Mouse (Mus musculus): ENCODE measurements around the gene Plxnd1. TPM values are rescaled to one million over a fixed set of nuclear protein-coding genes. Genes with fewer than 3 reads are reported as not detected.

Plxnd1 gene
- total RNA-seq, 2 experiments from 2014 or later, result 127 to 131 TPM

- TF ChIP-seq CTCF (IDR thresholded peaks at IDR 0.05), result no peak
Measured at GRCm38 (mm10) chr6:116009426-116009825, 14.6 kb upstream of the Plxnd1 start.

GRCm38 (mm10) chr6:116007561-116008173 lies 12.9 kb upstream of the Plxnd1 start:
- intact Hi-C loops (cut with DNase I), result loop anchor here (1.0 to 5.0 kb wide), 2 partner anchors 106 to 200 kb away; partner anchors contain the start of gene Washc2
- Histone ChIP-seq H3K4me3 (no peak overlapping the region), H3K27ac (no peak overlapping the region)
- DNase-seq (ENCODE audit: extremely low spot score in 1 of 2, low spot score in 2 of 2), result peak; percentile 59 to 76
- peak; percentile 85 for TF ChIP-seq CTCF (IDR thresholded peaks at IDR 0.05)

More at GRCm38 (mm10) chr6:116009426-116009825, 14.6 kb upstream of the Plxnd1 start:
- intact Hi-C loops (cut with DNase I), result loop anchor here (5.0 kb wide), 1 partner anchor 198 kb away; the partner anchor contains the start of gene Washc2
- DNase-seq (ENCODE audit: extremely low spot score in 1 of 2, low spot score in 2 of 2), result no peak
- H3K27ac ChIP-seq, result no peak overlapping the region
- H3K4me3 ChIP-seq, result no peak overlapping the region

- Histone ChIP-seq H3K4me3 (no peak overlapping the region), H3K27ac (peak overlapping the region; percentile 66)
- TF ChIP-seq CTCF (IDR thresholded peaks at IDR 0.05), result no peak
- DNase-seq (ENCODE audit: extremely low spot score in 1 of 2, low spot score in 2 of 2), result peak in 1 of 2 experiments; percentile 9
- intact Hi-C loops (cut with DNase I), result loop anchor here (1.0 to 5.0 kb wide), 2 partner anchors 105 to 201 kb away; partner anchors contain the start of gene Washc2
Measured at GRCm38 (mm10) chr6:116006731-116007130, 11.9 kb upstream of the Plxnd1 start.

GRCm38 (mm10) chr6:116005959-116006288 lies 11.1 kb upstream of the Plxnd1 start:
- TF ChIP-seq CTCF (IDR thresholded peaks at IDR 0.05), result no peak
- intact Hi-C loops (cut with DNase I), result loop anchor here (5.0 kb wide), 1 partner anchor 201 kb away; the partner anchor contains the start of gene Washc2
- Histone ChIP-seq H3K4me3 (no peak overlapping the region), H3K27ac (peak overlapping the region; percentile 66; the same call in 1 of the 2 replicates)
- no peak for DNase-seq (ENCODE audit: extremely low spot score in 1 of 2, low spot score in 2 of 2)

GRCm38 (mm10) chr6:116005275-116005958 lies 10.6 kb upstream of the Plxnd1 start:
- H3K27ac ChIP-seq, result no peak overlapping the region
- no peak for TF ChIP-seq CTCF (IDR thresholded peaks at IDR 0.05)
- no peak overlapping the region for H3K4me3 ChIP-seq
- peak in 1 of 2 experiments; percentile 10 for DNase-seq (ENCODE audit: extremely low spot score in 1 of 2, low spot score in 2 of 2)
- intact Hi-C loops (cut with DNase I), result loop anchor here (5.0 kb wide), 1 partner anchor 202 kb away; the partner anchor contains the start of gene Washc2

GRCm38 (mm10) chr6:116004716-116005115 lies 9.9 kb upstream of the Plxnd1 start:
- DNase-seq (ENCODE audit: extremely low spot score in 1 of 2, low spot score in 2 of 2), result no peak
- intact Hi-C loops (cut with DNase I), result loop anchor here (5.0 kb wide), 1 partner anchor 203 kb away; the partner anchor contains the start of gene Washc2
- TF ChIP-seq CTCF (IDR thresholded peaks at IDR 0.05), result no peak
- Histone ChIP-seq H3K4me3 (no peak overlapping the region), H3K27ac (no peak overlapping the region)

GRCm38 (mm10) chr6:116004069-116004468 lies 9.3 kb upstream of the Plxnd1 start:
- intact Hi-C loops (cut with DNase I), result no loop called here
- H3K4me3 ChIP-seq, result no peak overlapping the region
- no peak for DNase-seq (ENCODE audit: extremely low spot score in 1 of 2, low spot score in 2 of 2)
- no peak for TF ChIP-seq CTCF (IDR thresholded peaks at IDR 0.05)
- H3K27ac ChIP-seq, result no peak overlapping the region

- H3K4me3 ChIP-seq, result no peak overlapping the region
- H3K27ac ChIP-seq, result no peak overlapping the region
- intact Hi-C loops (cut with DNase I), result no loop called here
- DNase-seq (ENCODE audit: extremely low spot score in 1 of 2, low spot score in 2 of 2), result no peak
- no peak for TF ChIP-seq CTCF (IDR thresholded peaks at IDR 0.05)
Measured at GRCm38 (mm10) chr6:116003516-116003915, 8.7 kb upstream of the Plxnd1 start.

GRCm38 (mm10) chr6:116002311-116003104 lies 7.7 kb upstream of the Plxnd1 start:
- no peak overlapping the region for H3K4me3 ChIP-seq
- intact Hi-C loops (cut with DNase I), result no loop called here
- DNase-seq (ENCODE audit: extremely low spot score in 1 of 2, low spot score in 2 of 2), result no peak
- no peak overlapping the region for H3K27ac ChIP-seq
- no peak for TF ChIP-seq CTCF (IDR thresholded peaks at IDR 0.05)

- no peak for DNase-seq (ENCODE audit: extremely low spot score in 1 of 2, low spot score in 2 of 2)
- no peak overlapping the region for H3K4me3 ChIP-seq
- H3K27ac ChIP-seq, result no peak overlapping the region
- intact Hi-C loops (cut with DNase I), result no loop called here
- TF ChIP-seq CTCF (IDR thresholded peaks at IDR 0.05), result no peak
Measured at GRCm38 (mm10) chr6:116000851-116001250, 6.0 kb upstream of the Plxnd1 start.

GRCm38 (mm10) chr6:115999227-115999626 lies 4.4 kb upstream of the Plxnd1 start:
- Histone ChIP-seq H3K27ac (no peak overlapping the region), H3K4me3 (no peak overlapping the region)
- no peak for DNase-seq (ENCODE audit: extremely low spot score in 1 of 2, low spot score in 2 of 2)
- intact Hi-C loops (cut with DNase I), result no loop called here
- no peak for TF ChIP-seq CTCF (IDR thresholded peaks at IDR 0.05)

GRCm38 (mm10) chr6:115998758-115999157 lies 4.0 kb upstream of the Plxnd1 start:
- TF ChIP-seq CTCF (IDR thresholded peaks at IDR 0.05), result no peak
- H3K4me3 ChIP-seq, result no peak overlapping the region
- no peak overlapping the region for H3K27ac ChIP-seq
- intact Hi-C loops (cut with DNase I), result no loop called here
- no peak for DNase-seq (ENCODE audit: extremely low spot score in 1 of 2, low spot score in 2 of 2)

All from left cerebral cortex, adult 2 months (tissue).